ENCODE assay signal across 8 mouse cellular contexts in genomic region chr11:119052661-119053256, GRCm38 (mm10). TPM values are rescaled to one million over a fixed set of nuclear protein-coding genes. Genes with fewer than 3 reads are reported as not detected.
A peak's percentile ranks its signal among the peaks of the same experiment; 100 is the strongest.
DNase-seq lines count a peak whose midpoint lies in the region; ATAC-seq and TF ChIP-seq lines count a peak whose summit lies in the region.

No protein-coding gene starts in this region.

- H3K9ac ChIP-seq in ES-E14 (ENCODE audit: insufficient read depth, low read depth, low read length, poor library complexity, severe bottlenecking), result peak overlapping the region; percentile 66
- H3K9ac ChIP-seq in forebrain, embryonic 11.5 days (ENCODE audit: low read length), result peak overlapping the region; percentile 33; the same call in 1 of the 2 replicates
- peak overlapping the region; percentile 67 for H3K9ac ChIP-seq in intestine, embryonic 16.5 days (ENCODE audit: low read depth, low read length)

- TF ChIP-seq CTCF in gastrocnemius, adult 2 months (IDR thresholded peaks at IDR 0.05), result no peak

- H3K4me3 ChIP-seq in gastrocnemius, adult 2 months, result peak overlapping the region; percentile 64
- peak overlapping the region; percentile 59 to 65; a peak in 3 of 4 replicates for H3K4me3 ChIP-seq in ES-E14 (ENCODE audit: insufficient read depth in 1 of 2, low read depth in 1 of 2, low read length in 2 of 2, poor library complexity in 1 of 2, severe bottlenecking in 1 of 2)
- peak overlapping the region; percentile 29 for H3K4me3 ChIP-seq in forebrain, embryonic 11.5 days (ENCODE audit: low read depth, low read length)
- H3K4me3 ChIP-seq in intestine, embryonic 16.5 days (ENCODE audit: low read length), result peak overlapping the region; percentile 44

- 0 out of 2 replicates have a peak, but pooled peaks have one; percentile 8 for ATAC-seq in forebrain, embryonic 11.5 days (replicated peaks; ENCODE audit: low FRiP score)
- ATAC-seq in intestine, embryonic 16.5 days, result peak; percentile 72

- DNase-seq in gastrocnemius, adult 2 months, result no peak
- DNase-seq in gastrocnemius, postnatal 10 days, result no peak
- DNase-seq in ES-E14 (ENCODE audit: low read depth, low spot score), result no peak
- peak; percentile 79 for DNase-seq in forebrain, embryonic 11.5 days (ENCODE audit: low spot score)
- DNase-seq in mesoderm, embryonic 11.5 days (ENCODE audit: low read depth, low spot score), result peak; percentile 52
- no peak for DNase-seq in frontal cortex, postnatal 14 days (ENCODE audit: low spot score in 2 of 2)
- DNase-seq in spleen, postnatal 36 days (ENCODE audit: low spot score in 2 of 2), result no peak

- H3K4me1 ChIP-seq in ES-E14 (ENCODE audit: control insufficient read depth in 2 of 2, insufficient read depth in 2 of 2, low read length in 2 of 2, poor library complexity in 1 of 2), result peaks cover 0 to 21% of the 10 kb centered on the region in 2 experiments; a peak in 1 of 4 replicates
- H3K4me1 ChIP-seq in forebrain, embryonic 11.5 days (replicated peaks; ENCODE audit: control insufficient read depth, insufficient read depth, low read length), result peaks cover 36% of the 10 kb centered on the region
- peaks cover 50% of the 10 kb centered on the region for H3K4me1 ChIP-seq in intestine, embryonic 16.5 days (ENCODE audit: control insufficient read depth, insufficient read depth, low read length)

- in situ Hi-C loops in ES-E14 (cut with MboI; ENCODE audit: low sequenced_read_pairs in 2 of 2, unreplicated experiment in 2 of 2), result loop anchor here (5.0 to 10.0 kb wide), 2 partner anchors 35 to 1182 kb away; partner anchors contain the start of genes Bahcc1 (in 1 of the 2) and Cbx4 (in 1 of the 2)

- no peaks in the 10 kb centered on the region for H3K9me3 ChIP-seq in ES-E14 (ENCODE audit: control insufficient read depth, insufficient read depth, low read depth, low read length)
- no peaks in the 10 kb centered on the region for H3K9me3 ChIP-seq in forebrain, embryonic 11.5 days (ENCODE audit: control insufficient read depth, low read length)
- H3K9me3 ChIP-seq in intestine, embryonic 16.5 days (ENCODE audit: control insufficient read depth, low read length), result no peaks in the 10 kb centered on the region

- WGBS in forebrain, embryonic 11.5 days, result 2% methylated on average over 13 of the region's 13 CpGs
- WGBS in intestine, embryonic 16.5 days, result 5% methylated on average over 13 of the region's 13 CpGs

- intact Hi-C loops in gastrocnemius, adult 2 months (cut with DNase I), result loop anchor here (2.0 kb wide), 1 partner anchor 138 kb away; no protein-coding TSS in a partner anchor

- no peaks in the 10 kb centered on the region for H3K36me3 ChIP-seq in ES-E14 (ENCODE audit: control insufficient read depth, insufficient read depth, low read length, poor library complexity, severe bottlenecking)
- H3K36me3 ChIP-seq in forebrain, embryonic 11.5 days (ENCODE audit: control insufficient read depth, insufficient read depth, low read length), result no peaks in the 10 kb centered on the region
- no peaks in the 10 kb centered on the region for H3K36me3 ChIP-seq in intestine, embryonic 16.5 days (ENCODE audit: control insufficient read depth, insufficient read depth, low read length)

- H3K27me3 ChIP-seq in forebrain, embryonic 11.5 days (ENCODE audit: control insufficient read depth, insufficient read depth, low read length), result peaks cover 85% of the 10 kb centered on the region
- H3K27me3 ChIP-seq in intestine, embryonic 16.5 days (replicated peaks; ENCODE audit: control insufficient read depth, insufficient read depth, low read length), result peaks cover 63% of the 10 kb centered on the region

- H3K27ac ChIP-seq in gastrocnemius, adult 2 months, result no peak overlapping the region
- H3K27ac ChIP-seq in ES-E14 (ENCODE audit: insufficient read depth, low read depth, low read length, poor library complexity, severe bottlenecking), result no peak overlapping the region
- peak overlapping the region; percentile 37; the same call in 1 of the 2 replicates for H3K27ac ChIP-seq in forebrain, embryonic 11.5 days (ENCODE audit: low read depth, low read length)
- H3K27ac ChIP-seq in intestine, embryonic 16.5 days (ENCODE audit: low read length), result peak overlapping the region; percentile 83

- H3K4me2 ChIP-seq in forebrain, embryonic 11.5 days (ENCODE audit: low read depth, low read length, severe bottlenecking), result peak overlapping the region; percentile 59
- H3K4me2 ChIP-seq in intestine, embryonic 16.5 days (ENCODE audit: low read depth, low read length), result peak overlapping the region; percentile 91

TF ChIP-seq in ES-E14, 5 proteins besides CTCF, POLR2A, EP300 and RAD21:
- TF ChIP-seq MAFK (IDR thresholded peaks at IDR 0.05; ENCODE audit: insufficient read depth, low read depth, low read length) (no peak), ZC3H11A (IDR thresholded peaks at IDR 0.05; ENCODE audit: borderline replicate concordance, low read depth, low read length) (no peak), CHD2 (IDR thresholded peaks at IDR 0.05; ENCODE audit: low read depth, low read length) (no peak), ZNF384 (IDR thresholded peaks at IDR 0.05; ENCODE audit: low read depth, low read length) (no peak), HCFC1 (IDR thresholded peaks at IDR 0.05; ENCODE audit: borderline replicate concordance, insufficient read depth, low read length) (no peak)

RNA-seq across cellular contexts. Expression of gene Cbx8, which starts 12.0 kb away (rescaled TPM):
- 1 to 10 TPM; 1.5 to 1.6 TPM for total RNA-seq in gastrocnemius, adult 2 months (2021)
- 1 to 10 TPM; 2.3 to 4.7 TPM for total RNA-seq in gastrocnemius, postnatal 10 days (2021)
- 1.1 and 1.2 TPM in 2 replicates for total RNA-seq in ES-E14 (2012; rRNA removed)
- 9.5 and 11.2 TPM in 2 replicates for polyA plus RNA-seq in forebrain, embryonic 11.5 days (2014; fragmentation: Nextera tagmentation; extraction: Ambion mirVana)
- 8.1 and 8.5 TPM in 2 replicates for polyA plus RNA-seq in intestine, embryonic 16.5 days (2015; fragmentation: Nextera tagmentation; extraction: Ambion mirVana)

RNA-seq across cellular contexts. Expression of gene Cbx2, which starts 30.0 kb away (rescaled TPM):
- under 1 TPM; 0.69 to 0.95 TPM for total RNA-seq in gastrocnemius, adult 2 months (2021)
- total RNA-seq in gastrocnemius, postnatal 10 days (2021), result 1 to 10 TPM; 2.3 to 3.0 TPM
- total RNA-seq in ES-E14 (2012; rRNA removed), result 12.6 and 13.9 TPM in 2 replicates
- 101 and 103 TPM in 2 replicates for polyA plus RNA-seq in forebrain, embryonic 11.5 days (2014; fragmentation: Nextera tagmentation; extraction: Ambion mirVana)
- 17.8 and 18.1 TPM in 2 replicates for polyA plus RNA-seq in intestine, embryonic 16.5 days (2015; fragmentation: Nextera tagmentation; extraction: Ambion mirVana)

RNA-seq across cellular contexts. Expression of gene Cbx4, which starts 33.3 kb away (rescaled TPM):
- 1 to 10 TPM; 2.1 to 2.2 TPM for total RNA-seq in gastrocnemius, adult 2 months (2021)
- 1 to 10 TPM; 6.2 to 9.1 TPM for total RNA-seq in gastrocnemius, postnatal 10 days (2021)
- 0.90 and 1.8 TPM in 2 replicates for total RNA-seq in ES-E14 (2012; rRNA removed)
- polyA plus RNA-seq in forebrain, embryonic 11.5 days (2014; fragmentation: Nextera tagmentation; extraction: Ambion mirVana), result 6.4 and 7.0 TPM in 2 replicates
- polyA plus RNA-seq in intestine, embryonic 16.5 days (2015; fragmentation: Nextera tagmentation; extraction: Ambion mirVana), result 9.3 and 10.0 TPM in 2 replicates

Comparison
In these comparisons a context has a peak if more than half of its experiments do, and no peak if none do; other contexts are left out.
1. DNase-seq: peak in forebrain, embryonic 11.5 days (single experiment) and mesoderm, embryonic 11.5 days (single experiment); none in gastrocnemius, adult 2 months (single experiment), gastrocnemius, postnatal 10 days (single experiment), ES-E14 (single experiment), frontal cortex, postnatal 14 days (0 of 2) and spleen, postnatal 36 days (0 of 2).
2. H3K27ac ChIP-seq: peak in forebrain, embryonic 11.5 days (single experiment) and intestine, embryonic 16.5 days (single experiment); none in gastrocnemius, adult 2 months (single experiment) and ES-E14 (single experiment).
3. Peak in every context shown above with its lines, with median percentiles within 50 percentile points of each other: H3K4me3 ChIP-seq and H3K9ac ChIP-seq.